Mouse (Mus musculus) thymus, postnatal 0 days (tissue): ENCODE data around the gene Cd3d. TPM values are rescaled to one million over a fixed set of nuclear protein-coding genes. Genes with fewer than 3 reads are reported as not detected.

Experiments used
- DNase-seq: peaks from one replicate; pipeline ENCODE4 v3.0.0-alpha.2; 2015; ENCODE audit warnings: low spot score
- polyA plus RNA-seq: library from polyadenylated mRNA; unstranded; fragments of >200 nt; fragmentation: Nextera tagmentation; extraction: Ambion mirVana; gene quantifications from 2 replicates; pipeline ENCODE4 v1.2.1, GENCODE M21; 2015

Gene Cd3d
- polyA plus RNA-seq, 1 experiment from 2014 or later = 511 TPM

GRCm38 (mm10) chr9:44992271-44992670 lies 10.7 kb downstream of the Cd3d start:
- no peak for DNase-seq

- DNase-seq = no peak
These were observed 11.7 kb downstream of the Cd3d start for GRCm38 (mm10) chr9:44993268-44993667.

- no peak for DNase-seq
These were observed 13.4 kb downstream of the Cd3d start for GRCm38 (mm10) chr9:44994962-44995361.

- DNase-seq = peak; percentile 69
These were observed 15.0 kb downstream of the Cd3d start for GRCm38 (mm10) chr9:44996590-44996989.

- peak; percentile 74 for DNase-seq
These were observed 16.6 kb downstream of the Cd3d start for GRCm38 (mm10) chr9:44998138-44998537.

GRCm38 (mm10) chr9:44999171-44999570 lies 17.6 kb downstream of the Cd3d start:
- no peak for DNase-seq

- DNase-seq = no peak
These were observed 18.2 kb downstream of the Cd3d start for GRCm38 (mm10) chr9:44999776-45000175.

- DNase-seq = no peak
These were observed 18.7 kb downstream of the Cd3d start for GRCm38 (mm10) chr9:45000249-45000648.

GRCm38 (mm10) chr9:45007404-45007803 lies 25.8 kb downstream of the Cd3d start:
- no peak for DNase-seq

- DNase-seq = peak; percentile 79
These were observed 26.8 kb downstream of the Cd3d start for GRCm38 (mm10) chr9:45008342-45008741.

- DNase-seq = peak; percentile 86
These were observed 27.8 kb downstream of the Cd3d start, which contains the start of gene Cd3e for GRCm38 (mm10) chr9:45009180-45010078. Cd3e (minus strand) TSS chr9:45009627.

- DNase-seq = peak; percentile 80
These were observed 28.9 kb downstream of the Cd3d start for GRCm38 (mm10) chr9:45010461-45010860.

GRCm38 (mm10) chr9:45011291-45011690 lies 29.7 kb downstream of the Cd3d start:
- DNase-seq = no peak

- peak; percentile 64 for DNase-seq
These were observed 33.3 kb downstream of the Cd3d start for GRCm38 (mm10) chr9:45014879-45015278.

GRCm38 (mm10) chr9:45015841-45016240 lies 34.3 kb downstream of the Cd3d start:
- DNase-seq = peak; percentile 83

- no peak for DNase-seq
These were observed 36.4 kb downstream of the Cd3d start for GRCm38 (mm10) chr9:45018031-45018430.

GRCm38 (mm10) chr9:45022800-45023199 lies 41.2 kb downstream of the Cd3d start:
- DNase-seq = peak; percentile 86

- DNase-seq = no peak
These were observed 42.1 kb downstream of the Cd3d start for GRCm38 (mm10) chr9:45023638-45024037.

GRCm38 (mm10) chr9:45024187-45024586 lies 42.6 kb downstream of the Cd3d start:
- DNase-seq = no peak

- no peak for DNase-seq
These were observed 45.8 kb downstream of the Cd3d start for GRCm38 (mm10) chr9:45027376-45027775.

- no peak for DNase-seq
These were observed 48.8 kb downstream of the Cd3d start for GRCm38 (mm10) chr9:45030341-45030740.

- DNase-seq = no peak
These were observed 50.7 kb downstream of the Cd3d start for GRCm38 (mm10) chr9:45032261-45032660.

- DNase-seq = no peak
These were observed 52.9 kb downstream of the Cd3d start for GRCm38 (mm10) chr9:45034526-45034925.
